Mouse (Mus musculus) CH12.LX (cell line): ENCODE results near the gene Nol4l. TPM values are rescaled to one million over a fixed set of nuclear protein-coding genes. Genes with fewer than 3 reads are reported as not detected.

Experiments used
- DNase-seq: peaks from one replicate; pipeline ENCODE4 v3.0.0-alpha.2; 2013; ENCODE audit errors: extremely low read depth
- H3K27ac ChIP-seq: 2 replicates; pipeline ENCODE4 v1.5.1; 2012; ENCODE audit warnings: low read depth, mild to moderate bottlenecking, control low read depth, moderate library complexity; ENCODE audit not compliant: insufficient read depth
- H3K27me3 ChIP-seq: replicated peaks from 2 replicates; pipeline ENCODE3; 2012; ENCODE audit warnings: inconsistent platforms
- H3K36me3 ChIP-seq, 2 experiments: replicated peaks in 1 of 2; 2 replicates each; pipeline versions ENCODE3 to v1.6.1; 2012; ENCODE audit warnings: inconsistent platforms in 1 of 2, low read length in 1 of 2, mild to moderate bottlenecking in 1 of 2, mixed read lengths in 1 of 2, moderate library complexity in 1 of 2; ENCODE audit not compliant: control insufficient read depth in 1 of 2, insufficient read depth in 1 of 2
- H3K4me1 ChIP-seq, 2 experiments: 2 replicates each; pipeline ENCODE4 v1.6.1; 2012; ENCODE audit warnings: inconsistent platforms in 1 of 2, moderate library complexity in 1 of 2; ENCODE audit not compliant: insufficient read depth in 2 of 2, control insufficient read depth in 1 of 2
- H3K4me2 ChIP-seq: 2 replicates; pipeline ENCODE4 v1.6.1; 2012; ENCODE audit warnings: low read depth, mild to moderate bottlenecking, control low read depth; ENCODE audit not compliant: poor library complexity, insufficient read depth, severe bottlenecking
- H3K4me3 ChIP-seq, 3 experiments: fragments of 150-350 bp in 1 of 3; sonication (generic) in 1 of 3; replicated peaks in 1 of 3; 2 replicates each; pipeline versions ENCODE3 to v1.5.1; 2011 to 2012; ENCODE audit warnings: low read depth in 2 of 3, low read length in 2 of 3, mild to moderate bottlenecking in 2 of 3, moderate library complexity in 2 of 3, control low read depth in 1 of 3, improper control_type of control experiment in 1 of 3, inconsistent platforms in 1 of 3, mixed read lengths in 1 of 3; ENCODE audit not compliant: poor library complexity in 1 of 3
- H3K79me2 ChIP-seq: replicated peaks from 2 replicates; pipeline ENCODE4 v1.6.1; 2012; ENCODE audit warnings: mild to moderate bottlenecking, moderate library complexity; ENCODE audit not compliant: control insufficient read depth, poor library complexity, insufficient read depth, severe bottlenecking; ENCODE audit errors: extremely low read depth
- H3K9ac ChIP-seq: 2 replicates; pipeline ENCODE4 v1.6.1; 2012; ENCODE audit warnings: low read depth, mild to moderate bottlenecking, control low read depth, moderate library complexity; ENCODE audit not compliant: insufficient read depth
- H3K9me3 ChIP-seq: replicated peaks from 2 replicates; pipeline ENCODE3; 2012; ENCODE audit warnings: low read length, inconsistent platforms, mixed read lengths
- BHLHE40 ChIP-seq: IDR thresholded peaks from 2 replicates; pipeline ENCODE4 v1.6.1; 2011; ENCODE audit warnings: mild to moderate bottlenecking, low read depth, low read length, improper control_type of control experiment
- CHD2 ChIP-seq: IDR thresholded peaks from 2 replicates; pipeline ENCODE4 v1.6.1; 2011; ENCODE audit warnings: low read length, improper control_type of control experiment
- CTCF ChIP-seq, 2 experiments: IDR thresholded peaks in 1 of 2; conservative IDR thresholded peaks in 1 of 2; 2 replicates each; pipeline ENCODE4 v1.5.1; 2011 to 2012; ENCODE audit warnings: low read depth in 2 of 2, low read length in 2 of 2, improper control_type of control experiment in 1 of 2, inconsistent platforms in 1 of 2, mild to moderate bottlenecking in 1 of 2, moderate library complexity in 1 of 2
- E2F4 ChIP-seq: IDR thresholded peaks from 2 replicates; pipeline ENCODE4 v1.6.1; 2011; ENCODE audit warnings: low read depth, low read length, improper control_type of control experiment; ENCODE audit not compliant: insufficient replicate concordance
- EP300 ChIP-seq: IDR thresholded peaks from 2 replicates; pipeline ENCODE4 v1.6.1; 2011; ENCODE audit warnings: low read length, improper control_type of control experiment
- ETS1 ChIP-seq: conservative IDR thresholded peaks from 2 replicates; pipeline ENCODE4 v1.6.1; 2012; ENCODE audit warnings: low read depth, mild to moderate bottlenecking, inconsistent platforms, low read length, improper control_type of control experiment, moderate library complexity
- GABPA ChIP-seq: IDR thresholded peaks from 2 replicates; pipeline ENCODE4 v1.6.1; 2012; ENCODE audit warnings: low read depth, low read length, improper control_type of control experiment, inconsistent platforms; ENCODE audit not compliant: insufficient replicate concordance
- MYC ChIP-seq: IDR thresholded peaks from 2 replicates; pipeline ENCODE4 v1.6.1; 2011; ENCODE audit warnings: low read depth, mild to moderate bottlenecking, improper control_type of control experiment, low read length
- NRF1 ChIP-seq: IDR thresholded peaks from 2 replicates; pipeline ENCODE4 v1.6.1; 2014; ENCODE audit warnings: low read depth, mild to moderate bottlenecking, inconsistent platforms, low read length, improper control_type of control experiment, moderate library complexity
- PAX5 ChIP-seq: IDR thresholded peaks from 2 replicates; pipeline ENCODE4 v1.6.1; 2012; ENCODE audit warnings: low read length, inconsistent platforms, mixed read lengths
- POLR2AphosphoS2 ChIP-seq: IDR thresholded peaks from 2 replicates; pipeline ENCODE4 v1.6.1; 2011; ENCODE audit warnings: low read depth, low read length, improper control_type of control experiment
- RAD21 ChIP-seq: IDR thresholded peaks from 2 replicates; pipeline ENCODE4 v1.6.1; 2011; ENCODE audit warnings: low read depth, mild to moderate bottlenecking, low read length, improper control_type of control experiment, moderate library complexity
- RCOR1 ChIP-seq: conservative IDR thresholded peaks from 2 replicates; pipeline ENCODE4 v1.6.1; 2012; ENCODE audit warnings: low read depth, mild to moderate bottlenecking, inconsistent platforms, low read length, improper control_type of control experiment
- SIN3A ChIP-seq: IDR thresholded peaks from 2 replicates; pipeline ENCODE4 v1.6.1; 2012; ENCODE audit warnings: low read length, improper control_type of control experiment, inconsistent platforms
- SMC3 ChIP-seq: IDR thresholded peaks from 2 replicates; pipeline ENCODE4 v1.6.1; 2011; ENCODE audit warnings: low read depth, low read length, improper control_type of control experiment
- TBP ChIP-seq: conservative IDR thresholded peaks from 2 replicates; pipeline ENCODE4 v1.6.1; 2011; ENCODE audit warnings: low read depth, low read length, improper control_type of control experiment
- USF2 ChIP-seq: conservative IDR thresholded peaks from 2 replicates; pipeline ENCODE4 v1.6.1; 2011; ENCODE audit warnings: low read depth, low read length, improper control_type of control experiment
- ZC3H11A ChIP-seq: IDR thresholded peaks from 2 replicates; pipeline ENCODE4 v1.6.1; 2012; ENCODE audit warnings: low read depth, mild to moderate bottlenecking, inconsistent platforms, low read length, improper control_type of control experiment
- ZMIZ1 ChIP-seq: IDR thresholded peaks from 2 replicates; pipeline ENCODE4 v1.6.1; 2012; ENCODE audit warnings: low read depth, mild to moderate bottlenecking, inconsistent platforms, low read length, improper control_type of control experiment
- ZNF384 ChIP-seq: IDR thresholded peaks from 2 replicates; pipeline ENCODE4 v1.6.1; 2012; ENCODE audit warnings: low read depth, low read length, improper control_type of control experiment, inconsistent platforms
- dilution Hi-C: fragments of 300-500 bp; cut with MboI; formaldehyde crosslinking; loops from 2 replicates; pipeline ENCODE4 v1.14.3; 2020; ENCODE audit warnings: low sequenced_read_pairs; ENCODE audit not compliant: extremely low pct_unique_long_range_greater_than_20kb, extremely low pct_ligation_motif_present
- in situ Hi-C: fragments of 300-500 bp; cut with MboI; formaldehyde crosslinking; loops from 3 replicates; pipeline ENCODE4 v1.14.3; 2019; ENCODE audit warnings: low sequenced_read_pairs, low pct_ligation_motif_present, low pct_unique_long_range_greater_than_20kb, mixed read lengths
- polyA plus RNA-seq: library from polyadenylated mRNA; unstranded; fragments of >175 nt; gene quantifications from 2 replicates; pipeline ENCODE4 v1.2.1, GENCODE M21; 2012; ENCODE audit warnings: low read depth; ENCODE audit not compliant: insufficient read length
- total RNA-seq, 2 experiments: library from RNA; depleted of rRNA; stranded (reverse); fragments of 300-350 nt in 1 of 2; fragments of >200 nt in 1 of 2; gene quantifications; 2 replicates each; pipeline ENCODE4 v1.2.3; 2012 to 2014

Nol4l gene
- total and polyA plus RNA-seq, 3 experiments: 1.3 to 3.7 (median 3.5) TPM

DNA sequence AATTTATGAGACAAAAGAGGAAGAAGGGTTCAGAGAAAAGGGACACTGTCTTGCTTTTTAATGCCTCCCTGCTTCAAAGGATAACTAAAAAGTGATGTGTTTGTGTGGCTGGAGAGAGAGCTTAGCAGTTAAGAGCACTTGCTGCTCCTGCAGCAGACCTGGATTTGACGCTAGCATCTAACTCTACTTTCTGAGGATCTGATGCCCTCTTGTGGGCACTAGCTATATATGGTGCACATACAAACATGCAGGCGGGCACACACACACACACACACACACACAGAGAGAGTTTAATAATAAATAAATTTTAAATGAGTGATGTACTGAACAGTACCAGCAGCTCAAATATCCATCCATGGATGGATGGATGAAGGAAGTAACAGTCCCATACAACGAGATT, 66.5 kb downstream of the Nol4l start:
- dilution Hi-C loops (no loop called here), in situ Hi-C loops (no loop called here)
- peaks cover 0 to 8% of the 10 kb centered on the region in 2 experiments; a peak in 1 of 4 replicates for H3K4me1 ChIP-seq
- H3K9me3 ChIP-seq: peaks cover 5% of the 10 kb centered on the region
- H3K27me3 ChIP-seq: no peaks in the 10 kb centered on the region
- H3K27ac ChIP-seq: no peak overlapping the region
- no peaks in the 10 kb centered on the region for H3K79me2 ChIP-seq
- peaks cover 0 to 30% of the 10 kb centered on the region in 2 experiments for H3K36me3 ChIP-seq
- no peak overlapping the region for H3K4me2 ChIP-seq
- no peak for DNase-seq
- TF ChIP-seq SMC3 (peak; percentile 31; the same call in 1 of the 2 replicates), CTCF (conservative IDR thresholded peaks at IDR 0.05 in 1 of 2, IDR thresholded peaks at IDR 0.05 in 1 of 2; ENCODE audit: low read depth in 2 of 2, low read length in 2 of 2) (peak in 1 of 2 experiments; percentile 50; a peak in 2 of 4 replicates), RAD21 (peak; percentile 36), MYC (no peak), TBP (no peak), RCOR1 (no peak), E2F4 (no peak), CHD2 (no peak), USF2 (no peak)
- TF ChIP-seq, all 38 proteins: peak for 3
- H3K4me3 ChIP-seq: no peak overlapping the region
- no peak overlapping the region for H3K9ac ChIP-seq

DNA sequence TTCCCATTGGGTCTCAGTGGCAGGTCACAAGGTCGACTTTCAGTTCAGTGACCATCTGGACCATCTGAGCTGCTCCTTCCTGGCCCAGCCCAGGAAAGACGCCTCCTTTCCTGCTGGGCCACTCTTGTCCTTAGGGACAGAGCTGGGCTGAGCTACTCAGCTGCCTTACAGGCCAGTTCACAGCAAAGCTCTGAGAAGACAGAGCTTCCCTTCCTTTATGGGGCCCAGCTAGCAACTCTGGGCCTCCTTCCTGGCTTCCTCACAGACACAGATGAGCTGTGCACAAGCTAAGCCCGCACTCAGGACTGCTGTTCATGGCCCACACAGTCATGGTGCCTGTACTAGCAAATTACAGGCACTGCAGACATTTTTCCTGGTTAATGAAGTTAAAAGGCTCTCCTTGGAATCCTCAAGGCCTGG, 71.7 kb downstream of the Nol4l start:
- no peak overlapping the region for H3K27ac ChIP-seq
- DNase-seq: no peak
- no peak overlapping the region for H3K9ac ChIP-seq
- H3K4me1 ChIP-seq: peaks cover 0 to 7% of the 10 kb centered on the region in 2 experiments; a peak in 1 of 4 replicates
- no peak overlapping the region for H3K4me2 ChIP-seq
- no peaks in the 10 kb centered on the region for H3K9me3 ChIP-seq
- dilution Hi-C loops: no loop called here
- H3K27me3 ChIP-seq: no peaks in the 10 kb centered on the region
- TF ChIP-seq CTCF (conservative IDR thresholded peaks at IDR 0.05 in 1 of 2, IDR thresholded peaks at IDR 0.05 in 1 of 2; ENCODE audit: low read depth in 2 of 2, low read length in 2 of 2) (no peak), USF2 (no peak), E2F4 (no peak), BHLHE40 (no peak)
- H3K36me3 ChIP-seq: peaks cover 0 to 25% of the 10 kb centered on the region in 2 experiments
- in situ Hi-C loops: no loop called here
- H3K4me3 ChIP-seq: no peak overlapping the region
- H3K79me2 ChIP-seq: no peaks in the 10 kb centered on the region

DNA sequence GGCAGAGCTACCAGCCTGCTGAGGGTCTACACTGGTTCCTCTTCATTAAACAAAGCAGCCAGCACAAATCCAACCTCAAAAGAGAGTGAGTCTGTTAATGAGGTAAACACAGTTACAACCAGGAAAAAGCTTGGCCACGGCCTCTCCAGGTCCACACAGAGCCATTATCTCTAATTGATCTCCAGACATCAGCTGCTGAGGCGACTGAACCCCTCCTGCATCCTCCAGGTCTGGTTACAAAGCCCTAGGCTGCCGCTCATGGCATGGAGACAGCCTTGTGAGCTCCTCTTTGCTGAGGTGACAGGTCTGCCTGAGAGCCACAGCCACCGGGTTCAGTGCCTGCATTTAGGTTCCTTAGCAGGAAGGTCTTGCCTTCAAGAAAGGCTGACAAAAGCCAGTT, 72.3 kb downstream of the Nol4l start:
- in situ Hi-C loops: no loop called here
- H3K4me2 ChIP-seq: no peak overlapping the region
- H3K27ac ChIP-seq: no peak overlapping the region
- no peak for TF ChIP-seq ZC3H11A
- TF ChIP-seq POLR2AphosphoS2: no peak
- no peak for TF ChIP-seq CHD2
- no peak for TF ChIP-seq RCOR1
- no peak for TF ChIP-seq ZNF384
- no peak for TF ChIP-seq NRF1
- TF ChIP-seq GABPA: no peak
- no peak for TF ChIP-seq SIN3A
- TF ChIP-seq ETS1: no peak
- no peak for TF ChIP-seq PAX5
- no peak for TF ChIP-seq E2F4
- TF ChIP-seq RAD21: no peak
- TF ChIP-seq EP300: no peak
- TF ChIP-seq ZMIZ1: no peak
- dilution Hi-C loops: no loop called here
- no peak overlapping the region for H3K9ac ChIP-seq
- H3K4me3 ChIP-seq: no peak overlapping the region
- H3K79me2 ChIP-seq: no peaks in the 10 kb centered on the region
- no peaks in the 10 kb centered on the region for H3K27me3 ChIP-seq
- no peak for DNase-seq
- peaks cover 0 to 25% of the 10 kb centered on the region in 2 experiments for H3K36me3 ChIP-seq
- peaks cover 0 to 7% of the 10 kb centered on the region in 2 experiments; a peak in 1 of 4 replicates for H3K4me1 ChIP-seq
- no peaks in the 10 kb centered on the region for H3K9me3 ChIP-seq
